Mouse (Mus musculus): ENCODE results near the gene Thop1. TPM values are rescaled to one million over a fixed set of nuclear protein-coding genes. Genes with fewer than 3 reads are reported as not detected.

Thop1 gene
- polyA plus RNA-seq (2014; fragmentation: Nextera tagmentation; extraction: Ambion mirVana) = 38.9 and 45.6 TPM in 2 replicates

DNA sequence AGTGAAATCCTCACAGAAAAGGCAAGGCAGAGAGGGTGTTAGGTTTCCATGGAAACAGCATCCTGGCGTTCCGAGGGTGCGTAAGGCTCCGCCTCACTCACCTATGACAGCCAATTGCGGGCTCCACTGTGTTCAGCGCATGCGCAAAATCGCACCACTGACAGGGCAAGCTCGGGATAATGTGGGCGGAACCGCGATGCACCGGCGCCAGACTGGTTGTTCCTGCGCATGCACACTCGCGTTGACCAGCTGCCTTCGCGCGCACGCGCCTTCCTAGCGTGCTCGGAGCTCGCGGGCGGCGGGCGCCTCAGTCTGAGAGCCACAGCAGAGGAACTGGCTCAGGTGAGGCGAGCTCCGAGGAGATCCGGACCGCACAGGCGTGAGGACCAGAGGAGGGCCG lies at the start of gene Thop1:
Gene Thop1, plus strand, starts transcription at position 200 of the 400 bp plus-strand sequence.
- Histone ChIP-seq H3K9me3 (replicated peaks; ENCODE audit: control insufficient read depth, low read length) (no peaks in the 10 kb centered on the region), H3K27me3 (replicated peaks; ENCODE audit: control insufficient read depth, insufficient read depth, low read length) (no peaks in the 10 kb centered on the region), H3K4me3 (ENCODE audit: low read depth, low read length) (peak within 1 kb of the TSS; percentile 77), H3K9ac (ENCODE audit: low read length) (peak within 1 kb of the TSS; percentile 87), H3K4me2 (ENCODE audit: low read length) (peak within 1 kb of the TSS; percentile 78), H3K27ac (ENCODE audit: low read depth, low read length) (peak within 1 kb of the TSS; percentile 70; the same call in 1 of the 2 replicates), H3K36me3 (ENCODE audit: control insufficient read depth, insufficient read depth, low read length) (peaks cover 24% of the 10 kb centered on the region), H3K4me1 (ENCODE audit: control insufficient read depth, insufficient read depth, low read length) (peaks cover 15% of the 10 kb centered on the region)
- ATAC-seq = peak; percentile 97
- peak; percentile 100 for DNase-seq (ENCODE audit: low spot score)
- under 1% methylated on average over 33 of the region's 35 CpGs for WGBS

GRCm38 (mm10) chr10:81020207-81020606 lies 49.6 kb upstream of the Thop1 start:
- Histone ChIP-seq H3K9me3 (replicated peaks; ENCODE audit: control insufficient read depth, low read length) (no peaks in the 10 kb centered on the region), H3K36me3 (ENCODE audit: control insufficient read depth, insufficient read depth, low read length) (no peaks in the 10 kb centered on the region), H3K4me3 (ENCODE audit: low read depth, low read length) (no peak overlapping the region), H3K9ac (ENCODE audit: low read length) (no peak overlapping the region), H3K27ac (ENCODE audit: low read depth, low read length) (no peak overlapping the region), H3K27me3 (replicated peaks; ENCODE audit: control insufficient read depth, insufficient read depth, low read length) (no peaks in the 10 kb centered on the region; the same call in 1 of the 2 replicates), H3K4me1 (ENCODE audit: control insufficient read depth, insufficient read depth, low read length) (peaks cover 6% of the 10 kb centered on the region; the same call in 1 of the 2 replicates), H3K4me2 (ENCODE audit: low read length) (no peak overlapping the region)
- no peak for DNase-seq (ENCODE audit: low spot score)
- WGBS = 64% methylated on average over 2 of the region's 2 CpGs
- ATAC-seq = no peak

DNA sequence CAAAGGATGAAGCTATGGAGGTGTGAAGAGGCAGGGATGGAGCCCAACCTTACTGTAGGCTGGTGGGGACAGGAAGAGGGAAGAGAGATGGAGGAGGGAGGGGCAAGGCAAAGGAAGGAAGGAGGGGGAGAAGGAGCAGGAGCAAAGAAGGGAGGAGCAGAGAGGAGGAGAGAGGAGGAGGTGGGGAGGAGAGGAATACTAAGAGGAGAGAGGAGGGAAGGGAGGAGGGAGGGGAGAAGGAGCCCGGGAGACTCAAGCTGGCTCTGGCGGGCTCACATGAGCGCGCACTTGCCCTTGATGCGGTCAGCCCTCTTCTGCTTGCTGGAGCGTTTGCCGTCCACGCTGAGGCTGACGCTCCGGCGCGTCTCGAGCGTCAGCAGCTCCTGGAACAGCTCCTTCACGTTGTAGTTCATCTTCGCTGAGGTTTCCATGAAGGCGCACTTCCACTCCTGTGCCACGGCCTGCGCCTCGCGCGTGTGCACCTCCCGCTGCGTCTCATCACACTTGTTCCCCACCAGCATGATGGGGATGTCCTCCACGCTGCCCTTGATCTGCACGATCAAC lies 48.2 kb upstream of the Thop1 start:
- ATAC-seq (no peak), DNase-seq (ENCODE audit: low spot score) (no peak)
- Histone ChIP-seq H3K36me3 (ENCODE audit: control insufficient read depth, insufficient read depth, low read length) (no peaks in the 10 kb centered on the region), H3K4me2 (ENCODE audit: low read length) (no peak overlapping the region), H3K4me3 (ENCODE audit: low read depth, low read length) (no peak overlapping the region), H3K9ac (ENCODE audit: low read length) (no peak overlapping the region), H3K4me1 (ENCODE audit: control insufficient read depth, insufficient read depth, low read length) (0 out of 2 replicates have a peak, but pooled peaks cover 8% of the 10 kb centered on the region), H3K27me3 (replicated peaks; ENCODE audit: control insufficient read depth, insufficient read depth, low read length) (no peaks in the 10 kb centered on the region; the same call in 1 of the 2 replicates), H3K9me3 (replicated peaks; ENCODE audit: control insufficient read depth, low read length) (no peaks in the 10 kb centered on the region), H3K27ac (ENCODE audit: low read depth, low read length) (no peak overlapping the region)
- WGBS = 19% methylated on average over 26 of the region's 26 CpGs

DNA sequence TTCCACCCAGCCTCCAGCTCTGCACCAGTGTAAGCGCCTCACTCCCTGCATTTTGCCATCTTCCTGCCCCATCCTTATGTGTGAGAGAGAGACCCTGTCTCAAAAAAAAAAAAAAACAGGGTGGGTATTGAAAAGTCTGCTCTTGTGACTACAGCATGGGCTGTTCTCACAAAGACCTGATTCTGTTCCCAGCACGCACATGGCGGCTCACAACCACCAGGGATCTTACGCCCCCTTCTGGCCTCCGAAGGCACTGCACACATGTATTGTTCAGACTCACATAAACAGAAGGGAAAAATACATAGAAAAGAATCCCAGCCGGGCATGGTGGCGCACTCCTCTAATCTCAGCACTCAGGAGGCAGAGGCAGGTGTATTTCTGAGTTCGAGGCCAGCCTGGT lies 47.1 kb upstream of the Thop1 start:
- no peaks in the 10 kb centered on the region for H3K9me3 ChIP-seq (replicated peaks; ENCODE audit: control insufficient read depth, low read length)
- 0 out of 2 replicates have a peak, but pooled peaks cover 8% of the 10 kb centered on the region for H3K4me1 ChIP-seq (ENCODE audit: control insufficient read depth, insufficient read depth, low read length)
- 71% methylated on average over 8 of the region's 8 CpGs for WGBS
- no peaks in the 10 kb centered on the region; the same call in 1 of the 2 replicates for H3K27me3 ChIP-seq (replicated peaks; ENCODE audit: control insufficient read depth, insufficient read depth, low read length)
- DNase-seq (ENCODE audit: low spot score) (no peak), ATAC-seq (no peak)
- no peak overlapping the region for H3K9ac ChIP-seq (ENCODE audit: low read length)
- H3K36me3 ChIP-seq (ENCODE audit: control insufficient read depth, insufficient read depth, low read length) = no peaks in the 10 kb centered on the region
- no peak overlapping the region for H3K27ac ChIP-seq (ENCODE audit: low read depth, low read length)
- no peak overlapping the region for H3K4me3 ChIP-seq (ENCODE audit: low read depth, low read length)
- no peak overlapping the region for H3K4me2 ChIP-seq (ENCODE audit: low read length)

DNA sequence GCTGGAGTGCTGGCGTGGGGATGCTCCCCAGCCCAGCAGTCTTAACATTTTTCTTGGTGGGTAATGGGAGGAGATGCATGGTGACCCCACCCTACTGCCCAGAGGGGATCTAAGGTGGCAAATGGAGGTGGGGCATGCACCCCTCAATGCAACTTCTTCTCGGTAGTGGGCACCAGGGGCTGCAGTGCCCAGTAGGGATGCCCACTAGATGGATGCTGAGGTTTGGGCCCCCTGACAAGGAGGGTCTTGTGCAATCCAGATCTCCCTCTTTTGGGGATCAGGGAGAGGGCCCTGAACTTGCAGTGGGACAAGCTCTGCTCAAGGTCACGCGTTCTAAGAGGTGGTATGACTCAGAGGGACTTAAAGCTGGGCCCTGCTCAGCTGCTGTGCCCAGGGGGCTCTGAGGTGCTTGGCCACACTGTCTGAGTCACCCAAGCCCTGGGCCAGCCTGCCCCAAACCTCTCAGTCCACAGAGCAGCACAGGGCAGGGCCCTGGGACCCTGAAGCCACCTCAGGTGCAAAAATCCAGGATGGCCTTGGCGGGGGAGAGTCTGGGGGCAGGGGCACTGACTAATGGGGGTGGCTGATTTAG lies 45.4 kb upstream of the Thop1 start:
- no peak for DNase-seq (ENCODE audit: low spot score)
- no peak for ATAC-seq
- Histone ChIP-seq H3K9ac (ENCODE audit: low read length) (peak overlapping the region; percentile 67), H3K4me2 (ENCODE audit: low read length) (peak overlapping the region; percentile 72), H3K27ac (ENCODE audit: low read depth, low read length) (no peak overlapping the region), H3K27me3 (replicated peaks; ENCODE audit: control insufficient read depth, insufficient read depth, low read length) (no peaks in the 10 kb centered on the region; the same call in 1 of the 2 replicates), H3K9me3 (replicated peaks; ENCODE audit: control insufficient read depth, low read length) (no peaks in the 10 kb centered on the region), H3K36me3 (ENCODE audit: control insufficient read depth, insufficient read depth, low read length) (no peaks in the 10 kb centered on the region), H3K4me1 (ENCODE audit: control insufficient read depth, insufficient read depth, low read length) (0 out of 2 replicates have a peak, but pooled peaks cover 8% of the 10 kb centered on the region), H3K4me3 (ENCODE audit: low read depth, low read length) (peak overlapping the region; percentile 44)
- 73% methylated on average over 5 of the region's 5 CpGs for WGBS

- peak overlapping the region; percentile 67 for H3K9ac ChIP-seq (ENCODE audit: low read length)
- peak overlapping the region; percentile 72 for H3K4me2 ChIP-seq (ENCODE audit: low read length)
- H3K36me3 ChIP-seq (ENCODE audit: control insufficient read depth, insufficient read depth, low read length) = peaks cover 6% of the 10 kb centered on the region
- H3K27ac ChIP-seq (ENCODE audit: low read depth, low read length) = no peak overlapping the region
- peak overlapping the region; percentile 44 for H3K4me3 ChIP-seq (ENCODE audit: low read depth, low read length)
- WGBS = 2% methylated on average over 21 of the region's 43 CpGs
- no peak for DNase-seq (ENCODE audit: low spot score)
- ATAC-seq = peak; percentile 68
- no peaks in the 10 kb centered on the region for H3K9me3 ChIP-seq (replicated peaks; ENCODE audit: control insufficient read depth, low read length)
- 0 out of 2 replicates have a peak, but pooled peaks cover 8% of the 10 kb centered on the region for H3K4me1 ChIP-seq (ENCODE audit: control insufficient read depth, insufficient read depth, low read length)
- no peaks in the 10 kb centered on the region; the same call in 1 of the 2 replicates for H3K27me3 ChIP-seq (replicated peaks; ENCODE audit: control insufficient read depth, insufficient read depth, low read length)
Measured at GRCm38 (mm10) chr10:81025047-81025621, 44.7 kb upstream of the Thop1 start.

DNA sequence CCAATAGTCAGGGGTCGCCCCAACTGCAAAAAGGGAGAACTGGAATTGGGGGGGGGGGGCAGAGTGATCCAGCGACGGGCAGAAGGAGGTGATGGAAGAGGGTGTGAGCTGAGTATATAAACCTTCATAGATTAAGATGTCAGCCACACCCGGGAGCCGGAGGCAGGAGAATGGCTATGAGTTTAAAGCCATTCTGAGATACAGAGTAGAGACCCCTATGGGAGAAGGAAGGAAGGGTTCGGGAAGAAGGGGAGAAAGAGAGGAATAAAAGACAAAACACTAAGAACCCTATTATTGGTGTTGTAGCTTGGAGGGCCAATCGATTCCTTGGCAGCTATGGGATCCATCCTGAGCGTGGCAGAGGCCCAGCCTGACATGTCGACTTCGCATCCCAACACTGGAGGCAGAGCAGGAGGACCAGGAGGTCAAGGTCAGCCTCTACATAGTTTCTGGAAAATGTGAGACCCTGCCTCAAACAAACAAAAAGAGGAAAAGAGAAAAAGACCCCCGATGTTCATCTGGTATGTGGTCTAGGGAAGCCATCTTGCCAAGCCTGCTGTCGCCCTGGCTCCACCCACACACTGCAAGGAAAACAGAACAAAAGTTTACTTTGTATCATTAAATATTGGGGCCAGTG lies 44.1 kb upstream of the Thop1 start, which contains the start of gene Diras1:
Gene Diras1, minus strand, starts transcription at position 24 of the 637 bp plus-strand sequence.
- DNase-seq (ENCODE audit: low spot score) = no peak
- H3K27ac ChIP-seq (ENCODE audit: low read depth, low read length) = no peak within 1 kb of the TSS

DNA sequence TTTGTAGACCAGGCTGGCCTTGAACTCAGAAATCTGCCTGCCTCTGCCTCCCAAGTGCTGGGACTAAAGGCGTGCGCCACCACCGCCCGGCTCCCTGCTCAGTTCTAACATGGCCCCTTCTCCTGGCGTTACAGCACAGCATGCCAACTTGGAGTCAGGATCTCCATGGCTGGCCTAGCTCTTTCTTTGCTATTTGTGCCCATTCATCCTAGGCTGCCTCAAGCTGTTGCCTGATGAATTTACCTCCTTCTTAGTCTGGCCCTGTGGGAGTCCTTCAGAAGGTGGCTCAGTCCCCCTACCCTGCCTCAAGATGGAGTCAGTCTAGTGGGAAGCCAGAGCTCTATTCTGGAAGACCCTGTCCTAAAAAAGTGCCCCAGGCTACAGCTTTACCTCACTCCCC lies 43.0 kb upstream of the Thop1 start:
- peaks cover 21% of the 10 kb centered on the region for H3K36me3 ChIP-seq (ENCODE audit: control insufficient read depth, insufficient read depth, low read length)
- no peak overlapping the region for H3K4me3 ChIP-seq (ENCODE audit: low read depth, low read length)
- DNase-seq (ENCODE audit: low spot score) = no peak
- no peak overlapping the region for H3K9ac ChIP-seq (ENCODE audit: low read length)
- 0 out of 2 replicates have a peak, but pooled peaks cover 8% of the 10 kb centered on the region for H3K4me1 ChIP-seq (ENCODE audit: control insufficient read depth, insufficient read depth, low read length)
- no peak overlapping the region for H3K4me2 ChIP-seq (ENCODE audit: low read length)
- H3K27me3 ChIP-seq (replicated peaks; ENCODE audit: control insufficient read depth, insufficient read depth, low read length) = no peaks in the 10 kb centered on the region; the same call in 1 of the 2 replicates
- H3K27ac ChIP-seq (ENCODE audit: low read depth, low read length) = no peak overlapping the region
- ATAC-seq = no peak
- no peaks in the 10 kb centered on the region for H3K9me3 ChIP-seq (replicated peaks; ENCODE audit: control insufficient read depth, low read length)
- WGBS = 89% methylated on average over 5 of the region's 5 CpGs

More for the DNA sequence above, 44.1 kb upstream of the Thop1 start, which contains the start of gene Diras1:
- Histone ChIP-seq H3K9ac (ENCODE audit: low read length) (peak within 1 kb of the TSS; percentile 67), H3K4me2 (ENCODE audit: low read length) (peak within 1 kb of the TSS; percentile 72), H3K4me1 (ENCODE audit: control insufficient read depth, insufficient read depth, low read length) (0 out of 2 replicates have a peak, but pooled peaks cover 8% of the 10 kb centered on the region), H3K36me3 (ENCODE audit: control insufficient read depth, insufficient read depth, low read length) (peaks cover 12% of the 10 kb centered on the region), H3K4me3 (ENCODE audit: low read depth, low read length) (peak within 1 kb of the TSS; percentile 44), H3K27me3 (replicated peaks; ENCODE audit: control insufficient read depth, insufficient read depth, low read length) (no peaks in the 10 kb centered on the region; the same call in 1 of the 2 replicates), H3K9me3 (replicated peaks; ENCODE audit: control insufficient read depth, low read length) (no peaks in the 10 kb centered on the region)
- ATAC-seq = no peak; the same call in 1 of the 2 replicates
- 43% methylated on average over 12 of the region's 12 CpGs for WGBS
